Mouse (Mus musculus) embryonic facial prominence, embryonic 13.5 days (tissue): ENCODE data around the gene Stmn1. TPM values are rescaled to one million over a fixed set of nuclear protein-coding genes. Genes with fewer than 3 reads are reported as not detected.

Experiments used
- ATAC-seq: fragments of 200-750 bp; cut with Nextera tagmentation; 2 replicates; pipeline ENCODE4 v1.8.0; 2017; ENCODE audit warnings: low read depth; ENCODE audit not compliant: insufficient number of reproducible peaks, insufficient read depth, low FRiP score, low TSS enrichment
- H3K27ac ChIP-seq: fragments of 300-500 bp; sonication (generic); 2 replicates; pipeline ENCODE4 v1.5.1; 2015; ENCODE audit warnings: moderate library complexity, mild to moderate bottlenecking, inconsistent platforms
- H3K27me3 ChIP-seq: fragments of 300-500 bp; sonication (generic); 2 replicates; pipeline ENCODE4 v1.6.1; 2015; ENCODE audit warnings: mild to moderate bottlenecking, inconsistent platforms
- H3K36me3 ChIP-seq: fragments of 300-500 bp; sonication (generic); 2 replicates; pipeline ENCODE4 v1.6.1; 2015; ENCODE audit warnings: mild to moderate bottlenecking, inconsistent platforms
- H3K4me1 ChIP-seq: fragments of 300-500 bp; sonication (generic); 2 replicates; pipeline ENCODE4 v1.6.1; 2015; ENCODE audit warnings: inconsistent platforms
- H3K4me2 ChIP-seq: fragments of 300-500 bp; sonication (generic); 2 replicates; pipeline ENCODE4 v1.6.1; 2015; ENCODE audit warnings: moderate library complexity, mild to moderate bottlenecking, inconsistent platforms
- H3K4me3 ChIP-seq: fragments of 300-500 bp; sonication (generic); 2 replicates; pipeline ENCODE4 v1.5.1; 2015; ENCODE audit warnings: mild to moderate bottlenecking, inconsistent platforms
- H3K9ac ChIP-seq: fragments of 300-500 bp; sonication (generic); 2 replicates; pipeline ENCODE4 v1.6.1; 2015; ENCODE audit warnings: mild to moderate bottlenecking, inconsistent platforms
- H3K9me3 ChIP-seq: fragments of 300-500 bp; sonication (generic); 2 replicates; pipeline ENCODE4 v1.6.1; 2016; ENCODE audit warnings: inconsistent platforms
- WGBS: fragments of 180-500 bp; shearing (Covaris S2); methylation state at CpG from one replicate; pipeline ENCODE4 v1.1.7; 2015; ENCODE audit warnings: mixed read lengths; 5-methylcytosine and 5-hydroxymethylcytosine counted together
- polyA plus RNA-seq: library from polyadenylated mRNA; unstranded; fragments of >200 nt; fragmentation: Nextera tagmentation; extraction: Ambion mirVana; gene quantifications from 2 replicates; pipeline ENCODE4 v1.2.1, GENCODE M21; 2015

The Stmn1 gene
- polyA plus RNA-seq, 1 experiment from 2014 or later, result 2,313 TPM

DNA sequence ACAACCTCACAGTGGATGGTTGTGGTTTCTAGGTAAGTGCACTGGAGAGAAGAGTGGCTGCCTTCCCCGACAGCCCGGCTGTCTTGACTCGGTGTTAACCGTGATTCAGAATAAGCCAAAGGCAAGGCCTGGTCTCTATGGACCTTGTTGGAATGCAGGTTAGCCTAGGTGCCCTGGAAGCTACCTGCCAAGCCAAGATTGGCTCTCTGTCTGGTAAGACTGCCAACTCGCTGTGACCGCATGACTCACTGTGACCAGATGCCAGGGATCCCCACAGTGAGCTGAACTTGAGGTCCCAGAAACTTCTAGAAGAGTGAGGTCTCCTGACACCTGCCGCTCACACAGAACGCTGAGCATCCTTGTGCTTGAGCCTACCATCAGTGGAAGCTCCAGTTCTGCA is 8.8 kb downstream of the Stmn1 start:
- 88% methylated on average over 8 of the region's 8 CpGs for WGBS
- H3K9ac ChIP-seq, result no peak overlapping the region
- H3K4me1 ChIP-seq, result no peaks in the 10 kb centered on the region
- no peak overlapping the region for H3K4me2 ChIP-seq
- H3K27me3 ChIP-seq, result no peaks in the 10 kb centered on the region
- H3K27ac ChIP-seq, result peak overlapping the region; percentile 28; the same call in 1 of the 2 replicates
- ATAC-seq, result no peak
- no peak overlapping the region for H3K4me3 ChIP-seq
- H3K9me3 ChIP-seq, result no peaks in the 10 kb centered on the region
- H3K36me3 ChIP-seq, result peaks cover 48% of the 10 kb centered on the region

DNA sequence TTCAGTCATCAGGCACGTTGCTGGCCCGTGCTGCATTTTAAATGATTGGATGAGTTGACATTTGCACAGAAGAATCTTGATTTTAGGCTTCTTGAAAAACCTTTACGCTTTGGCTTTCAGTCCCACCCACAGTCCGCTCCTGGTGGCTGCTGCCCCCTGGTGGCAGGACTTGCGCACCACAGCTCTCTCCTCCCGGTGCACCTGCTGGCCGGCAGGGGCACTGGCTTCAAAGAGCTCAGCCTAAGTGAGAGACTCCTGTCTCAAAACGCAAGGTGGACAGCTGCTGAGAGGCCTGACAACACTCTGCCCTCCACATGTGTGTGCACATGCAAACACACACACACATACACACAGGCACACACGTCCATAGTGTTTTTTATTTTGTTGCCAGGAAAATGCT is 9.9 kb downstream of the Stmn1 start:
- no peak overlapping the region for H3K4me2 ChIP-seq
- peaks cover 37% of the 10 kb centered on the region for H3K36me3 ChIP-seq
- no peaks in the 10 kb centered on the region for H3K4me1 ChIP-seq
- H3K27me3 ChIP-seq, result peaks cover 6% of the 10 kb centered on the region; the same call in 1 of the 2 replicates
- ATAC-seq, result no peak
- 3% methylated on average over 9 of the region's 9 CpGs for WGBS
- no peak overlapping the region for H3K9ac ChIP-seq
- H3K4me3 ChIP-seq, result no peak overlapping the region
- no peak overlapping the region for H3K27ac ChIP-seq
- H3K9me3 ChIP-seq, result no peaks in the 10 kb centered on the region

DNA sequence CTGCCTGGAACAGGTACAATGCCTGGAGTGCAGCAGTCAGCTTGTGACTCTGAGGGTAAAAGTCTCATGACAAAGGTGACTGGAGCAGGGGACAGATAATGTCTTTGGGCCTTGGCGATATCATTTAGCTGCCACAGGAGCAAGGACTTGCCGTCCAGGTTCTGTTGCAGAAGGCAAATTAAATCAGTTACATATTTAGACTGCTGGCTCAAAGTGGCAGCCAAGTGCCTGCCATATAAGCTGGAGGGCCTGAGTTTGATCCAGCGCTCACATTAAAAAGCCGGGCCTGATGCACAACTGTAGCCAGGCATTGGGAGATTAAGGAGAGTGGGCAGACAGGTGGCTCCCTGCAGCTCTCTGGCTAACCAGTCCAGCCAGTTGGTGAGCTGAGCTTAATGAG is 11.7 kb downstream of the Stmn1 start:
- WGBS, result 82% methylated on average over 4 of the region's 4 CpGs
- no peak overlapping the region for H3K4me2 ChIP-seq
- peaks cover 23% of the 10 kb centered on the region for H3K36me3 ChIP-seq
- H3K9ac ChIP-seq, result 0 out of 2 replicates have a peak overlapping the region, but pooled peaks have one; percentile 16
- no peaks in the 10 kb centered on the region for H3K9me3 ChIP-seq
- no peaks in the 10 kb centered on the region for H3K4me1 ChIP-seq
- no peak for ATAC-seq
- no peak overlapping the region for H3K4me3 ChIP-seq
- H3K27ac ChIP-seq, result no peak overlapping the region
- peaks cover 8% of the 10 kb centered on the region; the same call in 1 of the 2 replicates for H3K27me3 ChIP-seq

DNA sequence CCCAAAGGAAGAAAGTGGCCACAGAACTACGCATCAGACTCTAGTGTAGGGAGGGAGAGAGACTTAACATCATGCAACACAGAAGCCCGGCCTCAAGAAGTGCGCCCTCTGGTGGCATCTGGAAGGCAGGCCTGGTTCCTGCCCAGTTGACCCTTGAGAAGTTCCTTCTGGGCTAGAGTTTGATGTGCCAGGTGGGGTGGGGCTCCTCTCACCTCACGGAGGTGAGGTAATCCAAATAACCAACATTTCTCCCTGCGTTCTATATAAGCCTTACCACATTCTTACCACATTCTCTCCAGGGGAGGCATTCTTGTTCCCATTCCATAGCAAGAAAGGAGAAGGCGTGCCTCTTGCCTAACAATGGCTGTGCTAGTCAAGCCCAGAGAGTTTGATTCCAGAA is 12.7 kb downstream of the Stmn1 start:
- WGBS, result 21% methylated on average over 6 of the region's 6 CpGs

DNA sequence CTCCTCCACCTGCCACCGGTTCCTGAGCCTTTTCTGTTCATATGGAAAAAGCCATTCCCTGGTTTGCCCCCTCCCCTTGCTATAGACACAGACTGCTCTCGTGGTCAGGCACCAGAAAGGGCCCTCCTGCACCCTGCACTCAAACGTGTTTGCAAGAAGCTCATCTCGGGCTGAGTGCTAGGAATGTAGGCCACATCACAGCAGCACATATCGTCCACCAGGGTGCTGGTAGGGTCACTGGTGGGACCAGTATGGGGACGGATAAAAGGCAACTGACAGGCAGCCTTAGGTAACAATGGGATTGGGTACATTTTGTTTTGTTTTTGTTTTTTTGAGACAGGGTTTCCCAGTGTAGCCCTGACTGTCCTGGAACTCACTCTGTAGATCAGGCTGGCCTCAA is 13.2 kb downstream of the Stmn1 start:
- Histone ChIP-seq H3K36me3 (peaks cover 9% of the 10 kb centered on the region), H3K9me3 (no peaks in the 10 kb centered on the region), H3K27me3 (peaks cover 8% of the 10 kb centered on the region; the same call in 1 of the 2 replicates), H3K9ac (no peak overlapping the region), H3K4me1 (no peaks in the 10 kb centered on the region), H3K4me3 (no peak overlapping the region), H3K27ac (no peak overlapping the region), H3K4me2 (no peak overlapping the region)
- no peak for ATAC-seq
- WGBS, result 59% methylated on average over 6 of the region's 6 CpGs

More for the DNA sequence above, 12.7 kb downstream of the Stmn1 start:
- Histone ChIP-seq H3K27ac (no peak overlapping the region), H3K27me3 (peaks cover 8% of the 10 kb centered on the region; the same call in 1 of the 2 replicates), H3K4me3 (no peak overlapping the region), H3K9ac (no peak overlapping the region), H3K4me1 (no peaks in the 10 kb centered on the region), H3K9me3 (no peaks in the 10 kb centered on the region), H3K36me3 (peaks cover 13% of the 10 kb centered on the region), H3K4me2 (no peak overlapping the region)
- ATAC-seq, result no peak

DNA sequence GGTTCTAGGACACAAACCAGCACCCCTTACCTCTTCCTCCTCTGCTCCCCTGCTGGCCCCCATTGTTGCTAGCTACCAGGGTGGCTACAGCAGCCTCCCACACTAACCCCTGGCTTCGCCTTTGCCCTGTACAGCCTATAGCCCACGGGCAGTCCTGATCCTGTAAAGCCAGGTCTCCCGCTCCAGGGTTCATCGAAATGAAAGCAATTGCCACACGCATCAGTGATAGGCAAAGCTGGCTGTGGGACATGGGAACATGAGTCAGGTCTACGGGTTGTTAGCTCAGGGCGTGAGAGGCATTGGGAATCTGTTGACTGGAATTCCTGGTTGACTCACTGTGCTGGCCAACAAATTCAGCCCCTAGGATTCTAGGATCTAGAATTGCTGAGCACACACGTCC is 14.3 kb downstream of the Stmn1 start:
- H3K36me3 ChIP-seq, result no peaks in the 10 kb centered on the region
- H3K9ac ChIP-seq, result no peak overlapping the region
- H3K27me3 ChIP-seq, result peaks cover 8% of the 10 kb centered on the region; the same call in 1 of the 2 replicates
- H3K4me3 ChIP-seq, result no peak overlapping the region
- no peak for ATAC-seq
- WGBS, result 81% methylated on average over 8 of the region's 8 CpGs
- no peaks in the 10 kb centered on the region for H3K4me1 ChIP-seq
- H3K9me3 ChIP-seq, result no peaks in the 10 kb centered on the region
- no peak overlapping the region for H3K27ac ChIP-seq
- no peak overlapping the region for H3K4me2 ChIP-seq

DNA sequence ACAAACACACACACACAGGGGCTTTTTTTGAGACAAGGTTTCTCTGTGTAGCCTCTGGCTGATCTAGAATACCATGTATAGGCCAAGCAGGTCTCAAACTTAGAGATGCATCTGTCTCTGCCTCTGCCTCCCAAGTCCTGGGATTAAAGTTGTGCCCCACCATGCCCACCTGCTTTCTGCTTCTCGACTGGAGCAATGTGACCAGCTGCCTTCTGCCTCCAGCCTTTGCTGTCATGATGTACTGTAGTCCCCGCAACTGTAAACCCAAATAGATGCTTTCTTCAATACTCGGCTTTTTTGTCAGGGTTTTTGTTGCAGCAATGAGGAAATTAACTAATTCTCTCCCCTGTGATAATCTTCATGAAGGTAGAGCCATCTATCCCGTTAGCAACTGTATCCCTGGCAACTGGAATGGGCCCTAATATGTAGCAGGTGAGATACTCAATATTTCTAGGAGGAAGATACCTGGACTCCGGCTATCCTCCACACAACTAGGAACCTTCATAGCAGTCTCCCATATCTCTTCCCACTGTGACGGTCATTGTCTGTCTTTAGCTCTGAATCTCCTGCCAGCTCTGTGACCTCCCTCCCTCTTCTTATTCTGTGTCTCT is 15.1 kb downstream of the Stmn1 start:
- Histone ChIP-seq H3K27ac (no peak overlapping the region), H3K27me3 (peaks cover 8% of the 10 kb centered on the region; the same call in 1 of the 2 replicates), H3K36me3 (no peaks in the 10 kb centered on the region), H3K9ac (no peak overlapping the region), H3K4me1 (peaks cover 2% of the 10 kb centered on the region; the same call in 1 of the 2 replicates), H3K4me2 (no peak overlapping the region), H3K9me3 (no peaks in the 10 kb centered on the region), H3K4me3 (no peak overlapping the region)
- 69% methylated on average over 6 of the region's 6 CpGs for WGBS
- ATAC-seq, result no peak

DNA sequence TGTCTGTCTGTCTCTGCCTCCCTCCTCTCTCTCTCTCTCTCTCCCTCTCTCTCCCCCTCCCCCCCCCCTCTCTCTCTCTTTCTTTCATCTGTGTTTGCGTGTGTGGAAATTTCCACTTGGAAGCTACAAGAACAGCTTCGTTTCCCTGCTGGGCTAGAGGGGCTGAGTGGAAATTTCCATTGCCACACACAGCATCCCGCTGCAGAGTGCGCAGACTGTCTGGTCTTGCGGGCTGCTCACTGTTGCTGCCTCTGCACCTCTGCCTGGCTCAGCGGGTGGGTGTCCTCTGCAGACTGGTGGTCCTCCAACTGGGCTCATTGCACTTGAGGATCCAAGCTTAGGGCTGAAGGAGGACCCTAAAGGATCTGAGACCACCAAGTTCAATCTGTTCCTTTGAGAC is 15.6 kb downstream of the Stmn1 start:
- WGBS, result 53% methylated on average over 6 of the region's 6 CpGs
- no peak for ATAC-seq

DNA sequence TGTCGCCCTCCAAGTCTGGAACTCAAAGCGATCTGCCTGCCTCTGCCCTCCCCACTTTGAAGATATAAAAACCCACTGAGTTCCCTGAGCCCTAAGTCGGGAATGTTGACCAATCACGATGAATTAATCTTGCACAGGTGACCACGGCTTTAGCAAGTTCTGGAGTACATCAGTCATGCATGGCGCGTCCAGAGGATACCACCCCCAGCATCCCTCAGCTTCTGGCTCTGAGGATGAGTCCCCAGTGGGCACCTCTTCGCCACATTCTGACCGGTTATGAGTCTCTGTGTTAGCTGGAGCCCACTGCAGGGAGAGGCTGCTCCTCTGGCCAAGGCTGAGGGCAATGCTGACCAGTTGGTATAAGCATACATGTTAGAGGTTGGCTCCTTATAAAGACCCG is 16.1 kb downstream of the Stmn1 start:
- 73% methylated on average over 10 of the region's 10 CpGs for WGBS
- no peak for ATAC-seq
- no peaks in the 10 kb centered on the region for H3K9me3 ChIP-seq
- peaks cover 6% of the 10 kb centered on the region; the same call in 1 of the 2 replicates for H3K4me1 ChIP-seq
- no peak overlapping the region for H3K9ac ChIP-seq
- no peak overlapping the region for H3K4me2 ChIP-seq
- H3K27ac ChIP-seq, result no peak overlapping the region
- H3K27me3 ChIP-seq, result peaks cover 8% of the 10 kb centered on the region; the same call in 1 of the 2 replicates
- H3K36me3 ChIP-seq, result no peaks in the 10 kb centered on the region
- H3K4me3 ChIP-seq, result no peak overlapping the region

More for the DNA sequence above, 15.6 kb downstream of the Stmn1 start:
- Histone ChIP-seq H3K4me2 (no peak overlapping the region), H3K9ac (no peak overlapping the region), H3K9me3 (no peaks in the 10 kb centered on the region), H3K4me3 (no peak overlapping the region), H3K4me1 (peaks cover 6% of the 10 kb centered on the region; the same call in 1 of the 2 replicates), H3K36me3 (no peaks in the 10 kb centered on the region), H3K27me3 (peaks cover 8% of the 10 kb centered on the region; the same call in 1 of the 2 replicates), H3K27ac (no peak overlapping the region)

DNA sequence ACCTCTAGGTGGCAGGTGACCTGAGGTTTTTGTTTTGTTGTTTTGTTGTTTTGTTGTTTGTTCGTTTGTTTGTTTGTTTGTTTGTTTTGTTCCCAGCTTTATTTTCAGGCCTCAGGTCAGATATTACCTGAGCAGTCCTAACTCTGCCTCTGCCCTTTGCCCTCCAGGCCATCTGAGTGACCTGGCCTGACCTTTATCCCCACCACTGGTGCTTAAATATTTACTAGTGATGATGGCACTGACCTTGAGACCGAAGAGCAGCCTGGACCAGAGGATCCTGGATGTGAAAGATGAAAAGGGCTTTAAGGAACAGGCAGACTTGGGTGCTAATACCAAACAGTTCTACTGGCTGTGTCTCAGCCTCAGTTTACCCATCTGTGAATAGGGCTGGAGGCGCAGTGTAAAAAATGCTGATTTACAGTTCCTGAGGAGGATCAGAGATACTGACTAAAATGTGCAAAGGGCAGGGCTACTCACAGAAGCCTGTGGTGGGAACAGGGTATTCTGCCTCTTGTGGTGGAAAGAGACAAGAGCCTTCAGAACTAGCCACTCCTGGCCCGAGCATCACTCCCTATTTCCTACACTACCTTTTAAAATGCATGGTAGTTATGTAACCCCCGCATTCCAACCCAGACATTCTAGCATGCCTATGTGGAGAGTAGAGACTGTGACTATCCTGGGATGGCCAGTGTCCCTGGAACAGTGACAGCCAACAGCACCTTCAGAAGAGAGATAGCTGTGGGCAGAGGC is 17.2 kb downstream of the Stmn1 start:
- H3K4me3 ChIP-seq, result no peak overlapping the region
- no peak for ATAC-seq
- no peaks in the 10 kb centered on the region for H3K9me3 ChIP-seq
- H3K27me3 ChIP-seq, result peaks cover 8% of the 10 kb centered on the region; the same call in 1 of the 2 replicates
- H3K4me1 ChIP-seq, result peaks cover 6% of the 10 kb centered on the region; the same call in 1 of the 2 replicates
- no peak overlapping the region for H3K4me2 ChIP-seq
- H3K27ac ChIP-seq, result no peak overlapping the region
- no peaks in the 10 kb centered on the region for H3K36me3 ChIP-seq
- H3K9ac ChIP-seq, result no peak overlapping the region
- 89% methylated on average over 5 of the region's 5 CpGs for WGBS

DNA sequence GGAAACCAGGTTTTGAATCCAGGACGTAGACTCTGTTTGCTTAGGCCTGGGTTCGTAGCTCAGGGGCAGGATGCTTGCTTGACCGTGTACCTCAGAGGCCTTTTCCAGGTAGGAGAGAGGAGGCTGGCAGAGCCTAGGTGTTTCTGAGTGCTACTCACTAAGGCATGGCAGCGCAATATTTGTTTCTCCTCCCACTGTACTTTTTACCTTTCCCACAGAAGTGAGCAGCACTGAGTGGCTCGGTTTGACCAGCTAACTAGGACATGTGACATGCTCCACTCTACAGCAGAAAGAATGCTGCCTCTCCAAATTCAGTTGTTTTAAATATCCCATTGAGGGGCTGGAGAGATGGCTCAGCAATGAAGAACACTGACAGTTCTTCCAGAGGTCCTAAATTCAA is 20.1 kb downstream of the Stmn1 start:
- Histone ChIP-seq H3K4me1 (peaks cover 6% of the 10 kb centered on the region; the same call in 1 of the 2 replicates), H3K9me3 (no peaks in the 10 kb centered on the region), H3K4me2 (no peak overlapping the region), H3K36me3 (no peaks in the 10 kb centered on the region), H3K27ac (no peak overlapping the region), H3K27me3 (peaks cover 2% of the 10 kb centered on the region; the same call in 1 of the 2 replicates), H3K4me3 (no peak overlapping the region), H3K9ac (no peak overlapping the region)
- ATAC-seq, result no peak
- WGBS, result 84% methylated on average over 5 of the region's 5 CpGs
